Mouse (Mus musculus): Measurements from ENCODE around the gene Abcc2. TPM values are rescaled to one million over a fixed set of nuclear protein-coding genes. Genes with fewer than 3 reads are reported as not detected.

Gene Abcc2
- polyA plus RNA-seq, 1 experiment from 2014 or later: 0.04 TPM

DNA sequence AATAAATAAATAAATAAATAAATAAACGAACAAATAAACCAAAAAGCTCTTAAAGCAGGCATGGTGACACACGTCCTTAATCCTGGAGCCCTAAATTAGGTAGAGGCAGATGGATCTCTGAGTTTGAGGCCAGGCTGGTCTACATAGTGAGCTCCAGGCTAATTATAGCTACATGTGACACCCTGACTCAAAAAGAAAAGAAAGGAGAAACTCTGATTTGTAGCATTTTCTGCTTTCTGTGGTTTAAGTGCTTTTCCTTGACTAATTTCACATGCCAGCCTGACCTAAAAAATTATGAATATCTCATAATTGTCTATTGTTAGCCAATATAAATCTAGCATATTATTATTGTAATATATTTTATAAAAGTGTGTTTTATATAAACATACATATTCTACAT is 19.6 kb upstream of the Abcc2 start:
- no peak overlapping the region for H3K27ac ChIP-seq
- H3K4me2 ChIP-seq: no peak overlapping the region
- WGBS: 72% methylated on average over 2 of the region's 2 CpGs
- no peaks in the 10 kb centered on the region for H3K27me3 ChIP-seq (replicated peaks)
- H3K36me3 ChIP-seq (replicated peaks): no peaks in the 10 kb centered on the region
- no peak overlapping the region for H3K4me3 ChIP-seq
- no peaks in the 10 kb centered on the region for H3K4me1 ChIP-seq
- ATAC-seq (replicated peaks): no peak
- H3K9ac ChIP-seq: no peak overlapping the region
- no peaks in the 10 kb centered on the region for H3K9me3 ChIP-seq

DNA sequence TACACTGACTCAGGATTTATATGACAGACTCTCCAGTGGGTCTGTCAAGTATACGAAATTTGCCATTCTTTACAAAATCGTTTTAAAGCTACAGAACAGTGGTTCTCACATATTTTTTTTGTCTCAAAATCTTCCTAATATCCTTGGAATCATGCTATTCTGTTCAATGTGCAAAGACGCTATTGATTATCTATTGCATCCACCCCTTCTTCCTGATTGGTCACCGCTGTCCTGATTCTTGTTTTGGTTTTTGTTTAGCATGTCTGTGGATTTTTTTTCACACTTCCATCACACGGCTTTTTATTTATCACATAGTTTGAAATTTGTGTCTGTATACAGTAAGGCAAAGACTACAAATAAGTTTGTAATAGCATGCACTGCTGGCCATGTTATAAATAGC is 15.5 kb upstream of the Abcc2 start:
- no peaks in the 10 kb centered on the region for H3K4me1 ChIP-seq
- no peaks in the 10 kb centered on the region for H3K36me3 ChIP-seq (replicated peaks)
- no peak for ATAC-seq (replicated peaks)
- no peak overlapping the region for H3K4me2 ChIP-seq
- H3K27me3 ChIP-seq (replicated peaks): no peaks in the 10 kb centered on the region
- H3K27ac ChIP-seq: no peak overlapping the region
- H3K9ac ChIP-seq: no peak overlapping the region
- no peaks in the 10 kb centered on the region for H3K9me3 ChIP-seq
- no peak overlapping the region for H3K4me3 ChIP-seq
- WGBS: 91% methylated on average over 5 of the region's 5 CpGs

DNA sequence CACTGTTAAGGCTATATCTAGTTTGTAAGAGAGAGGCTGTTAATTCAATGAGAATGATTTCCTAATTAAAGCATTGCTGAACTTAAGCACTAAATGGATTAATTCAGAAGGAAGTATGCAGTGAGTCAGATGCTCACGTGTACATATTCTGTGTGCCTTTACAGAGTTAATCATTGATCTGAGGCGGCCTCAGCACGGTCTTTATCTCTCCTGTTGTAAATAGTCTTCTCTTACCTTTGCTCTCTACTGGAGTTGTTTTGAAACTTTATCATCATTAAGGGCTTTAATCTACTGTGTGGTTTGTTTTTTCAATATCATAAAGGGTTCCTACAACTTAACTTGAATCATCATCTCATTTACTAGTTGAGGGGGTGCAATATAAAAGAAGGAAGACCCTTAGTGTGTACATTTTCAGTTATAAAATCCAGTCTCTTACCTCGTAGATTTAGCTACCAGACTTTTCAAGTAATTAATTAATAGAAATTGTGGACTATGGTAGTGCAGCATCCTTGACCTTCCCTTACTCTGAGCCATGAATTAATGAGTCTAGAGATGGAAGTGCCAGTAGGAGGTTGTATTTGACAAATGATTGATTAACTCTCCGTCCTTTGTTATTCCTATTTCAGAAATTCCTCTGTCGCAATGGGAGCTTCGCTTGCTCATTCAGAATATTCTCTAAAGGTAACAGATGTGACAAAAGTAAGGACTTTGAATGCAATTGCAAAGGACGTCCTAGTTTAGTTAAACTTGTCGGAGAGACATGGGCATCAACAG is 14.3 kb upstream of the Abcc2 start:
- H3K9me3 ChIP-seq: no peaks in the 10 kb centered on the region
- no peak overlapping the region for H3K9ac ChIP-seq
- WGBS: 85% methylated on average over 9 of the region's 9 CpGs
- H3K27ac ChIP-seq: no peak overlapping the region
- H3K4me1 ChIP-seq: no peaks in the 10 kb centered on the region
- no peaks in the 10 kb centered on the region for H3K27me3 ChIP-seq (replicated peaks)
- H3K36me3 ChIP-seq (replicated peaks): no peaks in the 10 kb centered on the region
- ATAC-seq (replicated peaks): no peak
- H3K4me2 ChIP-seq: no peak overlapping the region
- H3K4me3 ChIP-seq: no peak overlapping the region

DNA sequence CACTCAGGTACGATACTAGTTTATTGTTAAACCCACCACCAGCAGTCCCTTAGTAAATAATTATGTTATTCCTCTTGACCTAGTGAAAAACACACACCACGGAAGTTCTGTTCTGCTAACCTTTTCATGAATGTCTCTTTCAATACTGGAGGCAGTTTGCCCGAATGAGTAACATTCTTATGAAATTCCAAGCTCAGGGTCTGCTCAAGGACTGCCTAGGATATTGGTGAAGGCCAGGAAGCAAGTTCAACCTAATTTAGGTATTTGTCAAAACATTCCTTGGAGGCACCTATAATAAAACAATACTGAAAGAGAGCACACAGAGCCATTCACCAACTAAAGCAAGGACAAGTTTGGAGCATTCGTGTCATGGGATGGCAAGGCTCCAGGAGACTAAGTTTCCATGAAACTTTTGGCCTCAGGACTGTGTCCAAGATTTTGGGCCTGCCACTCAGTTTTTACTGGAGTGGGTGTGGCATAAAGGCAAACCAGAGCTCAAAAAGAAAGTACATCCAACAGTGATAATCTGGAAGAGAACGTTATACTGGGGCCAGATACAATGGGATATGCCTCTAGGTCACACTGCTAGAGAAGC is 12.5 kb upstream of the Abcc2 start:
- H3K27me3 ChIP-seq (replicated peaks): no peaks in the 10 kb centered on the region
- H3K4me2 ChIP-seq: no peak overlapping the region
- H3K4me3 ChIP-seq: no peak overlapping the region
- no peak overlapping the region for H3K9ac ChIP-seq
- no peaks in the 10 kb centered on the region for H3K36me3 ChIP-seq (replicated peaks)
- no peaks in the 10 kb centered on the region for H3K4me1 ChIP-seq
- 83% methylated on average over 5 of the region's 5 CpGs for WGBS
- no peak for ATAC-seq (replicated peaks)
- no peak overlapping the region for H3K27ac ChIP-seq
- no peaks in the 10 kb centered on the region for H3K9me3 ChIP-seq

DNA sequence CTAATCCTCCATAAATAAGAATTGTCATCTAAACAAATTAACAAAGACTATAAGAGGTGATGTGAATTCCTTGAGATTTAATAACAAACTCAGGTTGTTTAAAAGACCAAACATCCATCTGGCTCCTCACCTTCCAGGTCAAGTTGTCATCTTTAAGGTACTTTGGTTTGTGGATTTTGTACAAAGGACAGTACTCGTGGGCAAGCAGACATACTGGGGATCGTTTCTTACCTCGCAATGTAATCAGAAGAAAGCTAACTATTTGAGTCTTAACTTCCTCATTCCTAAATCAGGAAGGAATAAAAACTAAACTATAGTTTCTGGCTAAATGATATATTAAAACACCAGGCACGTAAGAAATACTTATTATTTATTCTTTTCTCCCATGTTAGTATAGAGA is 11.4 kb upstream of the Abcc2 start:
- Histone ChIP-seq H3K9ac (no peak overlapping the region), H3K27me3 (replicated peaks) (no peaks in the 10 kb centered on the region), H3K9me3 (no peaks in the 10 kb centered on the region), H3K27ac (no peak overlapping the region), H3K36me3 (replicated peaks) (no peaks in the 10 kb centered on the region), H3K4me1 (no peaks in the 10 kb centered on the region), H3K4me2 (no peak overlapping the region), H3K4me3 (no peak overlapping the region)
- WGBS: 94% methylated on average over 4 of the region's 4 CpGs
- no peak for ATAC-seq (replicated peaks)

DNA sequence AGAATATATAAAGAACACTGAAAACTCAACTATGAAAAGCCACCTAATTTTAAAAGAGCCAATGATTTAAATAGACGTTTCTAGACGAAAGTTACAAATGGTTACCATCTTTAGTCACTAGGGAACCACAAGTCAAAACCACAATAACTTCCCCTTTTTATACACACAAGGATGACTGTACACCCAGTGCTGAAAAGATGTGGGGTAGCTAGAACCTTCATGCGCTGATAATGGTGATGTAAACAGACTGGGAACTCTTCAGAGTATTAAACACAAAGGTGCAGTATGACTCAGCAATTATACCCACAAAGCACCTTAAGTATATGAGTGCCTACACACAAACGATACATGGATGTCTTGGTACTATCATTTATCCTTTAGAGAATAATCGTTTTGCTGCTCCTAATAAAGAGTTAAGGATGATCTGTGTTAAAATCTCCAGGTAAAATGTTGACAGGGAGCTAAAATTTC is 10.5 kb upstream of the Abcc2 start:
- ATAC-seq (replicated peaks): no peak
- Histone ChIP-seq H3K4me1 (no peaks in the 10 kb centered on the region), H3K36me3 (replicated peaks) (no peaks in the 10 kb centered on the region), H3K4me3 (no peak overlapping the region), H3K27me3 (replicated peaks) (no peaks in the 10 kb centered on the region), H3K4me2 (no peak overlapping the region), H3K27ac (no peak overlapping the region), H3K9me3 (no peaks in the 10 kb centered on the region), H3K9ac (no peak overlapping the region)
- 91% methylated on average over 5 of the region's 5 CpGs for WGBS

DNA sequence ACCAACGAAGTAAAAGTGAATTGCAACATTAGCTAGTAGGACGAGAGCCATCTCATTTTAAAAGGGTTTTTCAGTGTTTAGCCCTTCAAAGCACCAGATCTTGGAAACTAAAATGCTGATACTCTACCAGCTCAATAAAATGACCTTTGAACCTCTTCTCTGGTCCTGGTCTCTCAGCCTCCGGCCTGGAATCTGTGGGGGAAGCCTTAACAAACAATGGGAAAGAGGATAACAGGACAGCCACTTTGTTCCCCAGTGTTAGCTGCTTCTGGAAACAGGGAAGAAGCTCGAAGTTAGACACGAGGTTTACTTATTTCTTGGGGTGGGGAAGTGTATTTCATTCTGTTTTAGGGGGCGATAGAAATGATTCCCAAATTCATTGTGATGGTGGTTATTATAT is 9.7 kb upstream of the Abcc2 start:
- no peak overlapping the region for H3K4me3 ChIP-seq

DNA sequence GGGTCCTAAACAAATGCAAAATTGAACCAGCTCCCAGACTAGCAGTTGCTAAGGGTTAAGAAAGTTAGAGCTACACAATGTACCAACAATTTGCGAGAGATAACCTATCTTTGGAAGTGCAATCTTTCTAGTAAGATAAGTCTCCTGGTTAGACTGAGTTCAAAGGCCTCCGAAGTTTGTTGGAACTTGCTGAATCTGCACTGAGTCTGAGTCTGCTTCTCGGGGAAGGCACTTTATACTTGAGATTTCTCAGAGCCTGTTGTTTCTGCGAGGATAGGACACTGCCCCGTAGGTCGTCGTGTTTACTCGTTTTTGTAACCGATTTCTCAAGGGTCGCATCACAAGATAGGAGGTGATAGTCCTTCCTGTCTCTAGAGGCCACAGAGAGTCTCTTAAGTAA is 6.6 kb upstream of the Abcc2 start:
- Histone ChIP-seq H3K27ac (no peak overlapping the region), H3K9ac (no peak overlapping the region), H3K4me3 (no peak overlapping the region), H3K4me1 (no peaks in the 10 kb centered on the region), H3K4me2 (no peak overlapping the region), H3K27me3 (replicated peaks) (no peaks in the 10 kb centered on the region), H3K9me3 (no peaks in the 10 kb centered on the region), H3K36me3 (replicated peaks) (no peaks in the 10 kb centered on the region)
- no peak for ATAC-seq (replicated peaks)
- WGBS: 86% methylated on average over 10 of the region's 10 CpGs

More for the DNA sequence above, 9.7 kb upstream of the Abcc2 start:
- Histone ChIP-seq H3K9me3 (no peaks in the 10 kb centered on the region), H3K4me2 (no peak overlapping the region), H3K27ac (no peak overlapping the region), H3K27me3 (replicated peaks) (no peaks in the 10 kb centered on the region), H3K36me3 (replicated peaks) (no peaks in the 10 kb centered on the region), H3K4me1 (no peaks in the 10 kb centered on the region), H3K9ac (no peak overlapping the region)
- no peak for ATAC-seq (replicated peaks)
- 43% methylated on average over 6 of the region's 6 CpGs for WGBS

DNA sequence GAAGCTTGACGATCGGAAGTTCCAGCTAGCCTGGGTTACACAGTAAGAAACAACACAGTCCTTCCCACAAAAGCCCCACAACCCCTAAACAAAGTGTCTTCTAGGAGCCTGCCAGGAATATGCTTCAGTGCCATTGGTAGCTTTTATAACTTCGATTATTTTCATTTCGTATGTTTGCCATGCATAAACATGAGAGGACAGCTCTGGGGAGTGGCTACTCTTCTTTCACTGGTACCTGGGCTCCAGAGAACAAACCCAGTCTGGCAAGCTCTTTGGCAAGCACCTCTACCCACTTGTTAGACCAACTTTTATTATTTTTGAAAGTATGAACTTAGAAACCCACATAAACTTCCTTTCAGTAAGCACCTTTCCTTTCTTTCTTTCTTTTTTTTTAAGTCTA is 5.4 kb upstream of the Abcc2 start:
- no peak overlapping the region for H3K27ac ChIP-seq
- 86% methylated on average over 4 of the region's 4 CpGs for WGBS

DNA sequence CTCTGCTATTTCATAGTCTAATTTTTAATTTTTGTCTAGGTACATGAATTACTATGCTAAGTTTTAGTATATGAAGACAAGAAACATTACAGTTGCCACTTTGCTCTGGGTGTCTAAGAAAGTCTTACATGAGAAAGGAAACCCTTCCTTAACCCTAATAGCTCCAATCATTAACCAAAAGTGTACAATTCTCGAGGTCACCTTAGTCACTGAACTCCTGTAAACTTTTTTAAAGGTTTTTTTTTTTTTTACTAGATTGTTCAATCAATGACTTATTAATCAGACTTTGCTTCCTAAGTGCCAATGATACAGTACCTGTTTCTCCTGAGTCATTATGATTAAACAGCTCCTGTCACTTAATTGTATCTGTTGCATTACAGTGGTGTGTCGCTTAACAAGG is 4.7 kb upstream of the Abcc2 start:
- Histone ChIP-seq H3K4me1 (no peaks in the 10 kb centered on the region), H3K36me3 (replicated peaks) (no peaks in the 10 kb centered on the region), H3K9ac (no peak overlapping the region), H3K27me3 (replicated peaks) (no peaks in the 10 kb centered on the region), H3K4me3 (no peak overlapping the region), H3K9me3 (no peaks in the 10 kb centered on the region), H3K27ac (no peak overlapping the region), H3K4me2 (no peak overlapping the region)
- ATAC-seq (replicated peaks): no peak
- 78% methylated on average over 2 of the region's 2 CpGs for WGBS

More for the DNA sequence above, 5.4 kb upstream of the Abcc2 start:
- Histone ChIP-seq H3K9me3 (no peaks in the 10 kb centered on the region), H3K4me1 (no peaks in the 10 kb centered on the region), H3K9ac (no peak overlapping the region), H3K4me2 (no peak overlapping the region), H3K36me3 (replicated peaks) (no peaks in the 10 kb centered on the region), H3K4me3 (no peak overlapping the region), H3K27me3 (replicated peaks) (no peaks in the 10 kb centered on the region)
- ATAC-seq (replicated peaks): no peak

DNA sequence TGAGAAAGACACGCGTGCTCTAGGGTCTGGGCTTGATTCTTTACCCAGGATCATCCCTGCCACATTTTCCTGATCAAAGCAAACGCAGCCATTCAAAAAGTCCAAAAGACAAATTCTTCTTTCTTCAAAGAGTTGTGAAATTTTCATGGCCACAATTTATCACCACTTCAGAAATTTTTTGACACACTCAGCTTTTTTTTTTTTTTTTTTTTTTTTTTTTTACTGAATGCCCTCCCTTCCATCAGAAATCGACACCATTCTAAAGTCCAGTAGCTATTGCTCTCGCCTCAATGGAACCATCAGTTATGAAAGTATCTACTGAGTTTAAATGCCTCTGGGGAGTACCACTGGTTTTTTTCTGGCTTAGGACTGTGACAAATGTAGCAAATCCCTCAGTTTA is 1.6 kb upstream of the Abcc2 start:
- H3K27me3 ChIP-seq (replicated peaks): no peaks in the 10 kb centered on the region
- H3K4me3 ChIP-seq: no peak overlapping the region
- 90% methylated on average over 5 of the region's 5 CpGs for WGBS
- no peaks in the 10 kb centered on the region for H3K36me3 ChIP-seq (replicated peaks)
- ATAC-seq (replicated peaks): no peak
- no peak overlapping the region for H3K27ac ChIP-seq
- H3K4me2 ChIP-seq: no peak overlapping the region
- no peaks in the 10 kb centered on the region for H3K4me1 ChIP-seq
- no peak overlapping the region for H3K9ac ChIP-seq
- H3K9me3 ChIP-seq: no peaks in the 10 kb centered on the region

DNA sequence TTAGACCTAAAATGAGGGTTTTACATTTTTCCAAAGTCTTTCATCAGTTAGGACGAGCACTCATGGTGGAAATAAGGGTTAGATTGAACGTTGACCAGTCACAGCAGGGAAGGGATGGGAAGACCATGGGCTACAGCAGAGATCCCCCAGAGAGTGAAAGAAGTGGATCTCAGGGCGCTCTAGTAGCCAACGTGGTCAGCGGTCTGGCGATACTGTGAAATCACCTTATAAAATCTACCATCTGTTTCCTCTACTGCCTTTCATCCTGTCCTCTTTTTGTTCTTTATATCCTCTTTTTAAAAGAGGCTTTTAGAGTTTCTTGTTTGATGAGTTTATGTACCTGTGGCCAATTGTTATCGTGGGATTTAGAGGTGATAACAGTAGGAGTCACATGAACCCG is 2.8 kb downstream of the Abcc2 start:
- Histone ChIP-seq H3K27ac (no peak overlapping the region), H3K4me1 (no peaks in the 10 kb centered on the region), H3K4me2 (no peak overlapping the region), H3K9ac (no peak overlapping the region), H3K9me3 (no peaks in the 10 kb centered on the region), H3K36me3 (replicated peaks) (no peaks in the 10 kb centered on the region), H3K4me3 (no peak overlapping the region), H3K27me3 (replicated peaks) (no peaks in the 10 kb centered on the region)
- 84% methylated on average over 8 of the region's 8 CpGs for WGBS
- ATAC-seq (replicated peaks): no peak

All from midbrain, embryonic 15.5 days (tissue).